Mouse (Mus musculus): ENCODE results near the gene 1700003H04Rik.

- TF ChIP-seq CTCF (IDR thresholded peaks at IDR 0.05; ENCODE audit: extremely low read depth, insufficient read depth, low read length) (no peak), POLR2A (IDR thresholded peaks at IDR 0.05; ENCODE audit: extremely low read depth, insufficient read depth, low read length) (no peak)
These were observed 42.1 kb upstream of the 1700003H04Rik start for GRCm38 (mm10) chr3:124623031-124623430.
